Mouse (Mus musculus) cerebellum, adult 2 months (tissue): ENCODE measurements around the gene Lipm.

ENCODE experiments used
- CTCF ChIP-seq: fragments of 200-500 bp; IDR thresholded peaks from 2 replicates; pipeline ENCODE4 v1.5.1; 2011; ENCODE audit warnings: low read depth, mild to moderate bottlenecking, control low read depth, low read length, moderate library complexity, borderline replicate concordance; ENCODE audit not compliant: insufficient read depth
- POLR2A ChIP-seq: fragments of 200-500 bp; IDR thresholded peaks from 2 replicates; pipeline ENCODE4 v1.6.1; 2011; ENCODE audit warnings: low read length, control low read depth, borderline replicate concordance; ENCODE audit not compliant: insufficient read depth

DNA sequence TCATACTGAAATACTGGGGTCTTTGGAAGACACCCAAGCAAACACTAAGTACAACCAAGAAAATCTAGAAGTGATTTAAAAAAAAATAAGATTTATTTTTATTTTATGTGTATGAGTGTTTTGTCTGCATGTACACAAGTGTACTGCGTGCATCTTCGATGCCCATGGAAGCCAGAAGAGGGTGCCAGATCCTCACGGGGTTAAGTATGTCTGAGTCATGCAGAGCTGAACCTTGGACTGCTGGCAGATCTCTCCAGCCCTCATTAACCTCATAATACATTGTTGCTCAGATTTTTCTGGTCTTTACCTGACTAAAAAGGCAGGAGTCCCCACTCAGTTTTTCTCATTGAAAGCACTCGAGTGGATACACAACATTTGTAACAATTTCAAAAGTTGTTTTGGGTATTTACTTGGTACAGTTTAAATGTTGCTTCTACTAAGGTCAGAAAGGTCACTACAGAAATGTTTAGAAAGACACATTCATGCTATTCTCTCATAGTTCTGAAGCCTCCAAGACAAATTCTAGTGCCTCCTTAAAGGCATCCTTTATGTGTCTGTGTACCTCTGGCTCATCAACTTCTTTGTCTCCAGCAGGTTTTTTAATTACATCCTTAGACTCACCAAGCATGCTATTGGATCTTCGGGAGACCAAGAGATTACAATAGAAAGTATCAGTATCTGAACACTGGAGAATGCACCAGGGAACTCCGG, 38.1 kb downstream of the Lipm start:
- TF ChIP-seq CTCF (no peak), POLR2A (no peak)
